Mouse (Mus musculus) fibroblast of lung, adult 2 months (primary cell): ENCODE measurements at regions not wholly inside any gene's neighbourhood (a gene's known extent, or its start where the extent isn't known, plus 50 kb on each side); places are given as distances from the start of the nearest gene placed in this dataset.
"Not testable (repeated sequence)": the region's sequence is repeated elsewhere in the genome, so short reads cannot be mapped to it uniquely, and the experiment has no call there.

Experiments used
- DNase-seq: peaks from one replicate; pipeline ENCODE4 v3.0.0-alpha.2; 2011; ENCODE audit warnings: low read depth

DNA sequence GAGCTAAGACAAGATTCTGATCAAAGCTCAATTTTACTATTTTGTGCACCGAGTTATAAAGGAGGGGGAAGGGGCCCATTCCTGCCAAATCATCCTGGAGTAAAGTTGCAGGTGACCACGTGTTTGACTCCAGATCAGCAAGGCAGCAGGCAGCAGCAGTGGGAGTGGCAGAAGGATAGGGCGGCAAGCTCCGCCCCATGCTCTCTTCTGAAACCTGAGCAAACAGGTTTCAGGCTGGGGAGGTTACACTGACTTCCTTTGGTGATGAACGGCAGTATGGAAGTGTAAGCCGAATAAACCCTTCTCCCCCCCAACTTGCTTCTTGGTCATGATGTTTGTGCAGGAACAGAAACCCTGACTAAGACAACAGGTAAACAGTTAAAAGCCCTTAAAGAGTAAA, 479.0 kb downstream of the Inhba start:
- not testable (repeated sequence) for DNase-seq

GRCm38 (mm10) chr13:16498052-16498451, 486.4 kb downstream of the Inhba start:
- no peak for DNase-seq

DNA sequence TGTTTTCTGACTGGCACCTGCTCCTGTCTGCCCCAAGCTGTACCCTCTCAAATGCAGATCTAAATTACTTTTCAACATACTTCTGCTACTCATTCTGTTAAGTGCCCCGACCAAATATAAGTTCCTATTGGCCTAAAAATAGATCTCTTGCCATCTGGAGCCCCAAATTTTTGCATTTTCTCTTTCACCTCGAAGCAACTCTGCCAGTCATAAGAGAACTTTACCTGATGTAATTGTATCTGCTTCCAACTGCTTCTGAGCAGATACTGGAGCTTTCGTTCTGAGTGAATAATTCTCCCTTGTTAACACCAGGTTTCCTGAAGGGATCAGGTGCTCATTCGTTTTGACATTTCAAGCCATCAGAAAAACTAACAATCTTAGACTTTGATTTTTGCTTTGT, 501.2 kb downstream of the Inhba start:
- no peak for DNase-seq

- DNase-seq = no peak
Measured at GRCm38 (mm10) chr13:16515195-16515594, 503.5 kb downstream of the Inhba start.

DNA sequence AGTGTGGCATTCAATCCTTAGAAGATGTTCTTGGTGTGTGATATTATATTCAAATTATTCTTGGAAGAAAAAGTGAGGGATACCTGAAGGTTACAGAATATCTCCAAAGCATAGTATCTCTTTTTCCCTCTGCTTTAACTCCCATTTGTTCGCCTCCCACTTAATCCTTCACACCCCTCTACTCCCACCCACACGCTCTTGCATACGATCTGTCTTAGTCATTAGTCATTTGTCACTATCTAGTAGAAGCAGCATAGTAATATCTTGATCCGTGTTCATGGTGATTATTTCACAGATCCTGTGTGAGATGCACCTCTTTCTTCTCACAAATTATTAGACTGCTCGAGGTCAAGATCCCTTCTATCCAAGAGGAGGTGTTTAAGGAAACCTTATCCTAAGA, 517.4 kb downstream of the Inhba start:
- DNase-seq = no peak

GRCm38 (mm10) chr13:16543771-16544170, 532.1 kb downstream of the Inhba start:
- DNase-seq = no peak

- no peak for DNase-seq
Measured at GRCm38 (mm10) chr13:16550060-16550459, 538.4 kb downstream of the Inhba start.

GRCm38 (mm10) chr13:16564988-16565387, 553.3 kb downstream of the Inhba start:
- DNase-seq = no peak

- DNase-seq = no peak
Measured at GRCm38 (mm10) chr13:16574069-16574468, 562.4 kb downstream of the Inhba start.

DNA sequence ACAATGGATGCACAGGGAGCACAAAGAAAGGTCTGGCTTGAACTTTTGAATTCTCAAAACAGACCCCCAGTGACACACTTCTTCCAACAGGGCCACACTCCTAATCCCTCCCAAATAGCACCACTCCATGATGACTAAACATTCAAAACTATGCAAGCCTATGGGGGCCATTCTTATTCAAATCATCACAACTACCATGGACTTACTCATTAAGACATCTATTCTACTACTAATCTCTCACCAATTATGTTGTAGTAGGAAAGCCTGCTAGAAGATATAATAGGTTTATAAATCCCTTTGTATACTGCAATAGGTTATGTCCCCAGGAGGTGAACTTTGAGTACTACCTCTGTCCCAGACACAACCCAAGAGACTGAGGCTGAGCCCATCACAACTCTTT, 574.6 kb downstream of the Inhba start:
- no peak for DNase-seq

DNA sequence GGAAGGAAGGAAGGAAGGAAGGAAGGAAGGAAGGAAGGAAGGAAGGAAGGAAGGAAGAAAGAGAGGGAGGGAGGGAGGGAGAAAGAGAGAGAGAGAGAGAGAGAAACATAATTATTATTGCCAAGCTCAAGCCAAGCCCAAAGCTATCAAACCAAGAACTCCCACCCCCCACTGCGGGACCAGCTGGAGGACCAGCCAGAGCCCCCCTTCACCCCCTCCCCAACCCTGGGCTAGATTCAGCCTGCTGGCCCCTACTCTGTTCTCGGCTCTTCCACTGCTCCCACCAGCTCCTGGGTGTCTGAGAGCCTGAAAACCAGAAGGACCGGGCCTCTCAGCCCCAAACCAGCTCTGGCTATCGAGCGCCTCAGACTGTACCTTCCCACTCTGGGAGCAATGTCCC, 608.1 kb downstream of the Inhba start:
- no peak for DNase-seq

DNA sequence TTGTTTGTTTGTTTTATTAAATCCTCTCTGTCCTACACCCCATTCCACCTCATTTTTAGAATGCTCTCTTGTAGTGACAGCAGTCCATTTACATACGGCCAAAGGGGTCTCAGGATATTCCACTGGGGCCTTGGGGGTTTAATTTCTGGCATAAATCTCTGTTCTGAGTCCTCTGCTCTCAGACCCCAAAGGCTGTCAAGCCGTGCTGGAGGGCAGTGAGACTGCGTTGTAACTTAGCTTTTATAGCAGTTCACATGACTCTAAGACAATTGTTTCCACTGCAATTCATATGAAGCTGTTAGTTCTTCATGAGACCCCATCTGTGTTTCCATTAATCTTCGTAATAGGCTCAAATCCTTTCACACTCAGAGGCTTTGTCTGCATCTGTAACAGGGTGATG, 614.9 kb downstream of the Inhba start:
- DNase-seq = no peak

GRCm38 (mm10) chr13:16633445-16634092, 621.9 kb downstream of the Inhba start:
- DNase-seq = no peak

DNA sequence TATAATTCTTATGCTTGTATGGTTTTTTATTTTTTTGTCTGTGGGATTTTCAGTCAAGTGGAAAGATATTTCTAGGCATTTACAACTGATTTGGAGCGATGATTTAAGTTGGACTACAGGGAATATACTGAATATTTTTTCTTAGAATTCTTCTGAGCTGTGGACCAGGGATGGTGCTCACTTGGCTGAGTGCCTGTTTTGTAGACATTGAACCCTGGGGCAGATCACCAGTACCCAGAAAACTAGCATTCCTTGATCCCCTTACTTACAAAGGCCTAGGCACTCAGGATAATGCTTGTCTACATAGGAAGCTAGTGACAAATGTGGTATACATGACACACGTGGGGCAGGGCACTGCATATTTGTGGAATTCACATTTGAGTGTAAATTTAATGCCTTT, 624.6 kb downstream of the Inhba start:
- DNase-seq = no peak

DNA sequence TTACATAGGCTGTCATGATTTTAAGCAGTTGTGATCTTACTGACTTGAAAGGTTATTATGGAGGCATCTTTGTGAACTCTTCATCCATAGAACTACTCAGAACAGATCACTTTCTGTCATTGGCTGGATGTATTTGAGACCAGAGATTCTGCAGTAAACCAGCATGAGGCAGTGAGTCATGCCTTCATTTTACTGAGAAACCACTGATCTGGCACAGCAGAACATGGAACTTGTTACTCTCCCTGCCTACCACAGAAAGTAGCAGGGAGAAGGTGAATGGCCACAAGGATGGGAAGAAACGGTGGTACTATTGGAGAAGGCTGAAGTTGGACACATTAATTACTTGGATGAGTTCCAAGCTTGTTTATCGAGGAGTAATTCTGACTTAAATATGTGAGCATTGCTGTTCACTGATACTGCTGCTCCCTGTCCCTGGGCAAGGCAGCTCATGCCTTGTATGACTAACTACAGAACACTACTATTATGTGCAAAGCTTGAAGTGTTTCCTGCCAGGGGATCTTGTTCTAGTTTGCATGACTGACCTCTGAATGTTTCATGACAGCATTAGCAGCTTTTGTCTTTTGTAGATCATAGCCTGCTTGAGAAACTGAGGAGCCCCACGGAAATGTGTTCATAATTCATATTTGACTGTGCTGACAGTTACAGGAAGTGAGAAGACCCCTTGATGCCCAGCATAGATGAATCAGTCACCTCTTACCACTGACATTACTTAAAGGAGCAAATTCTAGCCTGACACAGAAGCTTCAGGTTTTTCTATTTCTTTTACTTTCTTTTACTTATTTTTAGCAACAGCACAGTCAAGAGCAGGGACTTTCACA, 630.2 kb downstream of the Inhba start:
- DNase-seq = peak; percentile 76

DNA sequence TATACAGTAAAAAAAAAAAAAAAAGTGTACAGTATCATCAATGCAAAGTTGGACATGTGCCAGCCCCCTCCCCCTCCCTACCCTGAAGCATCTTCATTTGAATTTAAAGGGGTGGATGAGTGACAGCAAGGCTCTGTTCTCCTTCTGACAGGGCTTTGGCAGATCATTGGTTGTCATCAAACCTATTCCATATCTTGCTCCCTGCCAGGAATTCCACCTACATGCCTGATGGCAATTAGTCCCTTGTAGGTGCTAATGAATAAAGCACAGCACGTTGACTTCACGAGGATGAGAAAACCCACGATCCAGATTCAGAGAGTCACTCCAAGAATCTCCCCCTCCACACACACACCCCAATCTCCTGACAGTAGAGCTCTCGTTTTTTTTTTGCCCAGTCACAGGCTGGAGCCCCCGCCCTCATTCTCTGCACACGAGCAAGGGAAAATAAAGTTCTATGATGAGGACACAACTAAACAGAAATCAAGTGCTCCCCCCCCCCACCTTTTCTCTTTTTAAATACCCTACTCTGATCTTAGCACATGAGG, 630.9 kb downstream of the Inhba start:
- DNase-seq = no peak

GRCm38 (mm10) chr13:16645311-16645710, 633.7 kb downstream of the Inhba start:
- no peak for DNase-seq

DNA sequence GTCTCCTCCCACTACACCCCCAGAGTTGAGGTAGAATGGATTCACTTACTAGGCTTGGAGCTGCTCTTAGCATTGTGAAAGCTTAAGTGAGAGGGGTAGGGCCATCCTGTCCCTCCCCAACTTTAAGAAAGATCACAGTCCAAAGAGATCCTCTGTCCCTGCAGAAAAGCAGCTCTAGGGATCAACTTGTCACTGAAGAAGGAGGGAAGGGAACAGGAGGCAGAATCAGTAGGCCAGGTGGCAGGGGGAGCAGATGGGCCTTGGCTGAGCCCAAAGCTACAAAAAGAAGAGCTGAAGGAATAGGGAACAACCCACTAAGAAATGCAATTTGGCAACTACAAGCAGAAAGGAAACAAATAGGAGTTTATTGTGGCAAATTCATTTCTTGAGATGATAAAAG, 634.4 kb downstream of the Inhba start:
- DNase-seq = no peak

DNA sequence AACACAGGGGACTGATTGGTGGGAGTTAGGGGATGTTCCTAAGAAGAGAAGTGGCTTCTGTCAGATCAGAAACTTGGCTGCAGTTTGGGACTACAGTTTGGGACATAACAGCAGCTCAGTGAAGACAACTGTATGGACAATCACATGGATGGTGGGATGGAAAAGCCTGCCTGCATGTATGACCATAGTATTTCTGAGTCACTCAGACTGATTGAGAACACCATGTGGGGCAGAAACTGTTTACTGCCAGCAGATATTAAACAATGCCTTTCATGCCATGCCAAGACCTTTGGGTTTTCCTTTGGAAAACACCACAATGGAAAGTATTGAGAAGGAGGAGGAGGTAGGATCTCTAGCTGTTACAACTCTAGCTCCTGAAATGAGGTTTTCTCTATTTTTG, 635.0 kb downstream of the Inhba start:
- DNase-seq = no peak

GRCm38 (mm10) chr13:16656110-16656509, 644.5 kb downstream of the Inhba start:
- DNase-seq = no peak

- no peak for DNase-seq
Measured at GRCm38 (mm10) chr13:16659894-16660293, 648.2 kb downstream of the Inhba start.

GRCm38 (mm10) chr13:16668652-16669051, 657.0 kb downstream of the Inhba start:
- no peak for DNase-seq

- DNase-seq = no peak
Measured at GRCm38 (mm10) chr13:16669281-16669680, 657.6 kb downstream of the Inhba start.
